Mouse (Mus musculus) CD4-positive, CD25-positive, alpha-beta regulatory T cell (primary cell): Measurements from ENCODE around the gene Zscan4e. TPM values are rescaled to one million over a fixed set of nuclear protein-coding genes. Genes with fewer than 3 reads are reported as not detected.

Source experiments
- polyA plus RNA-seq: library from polyadenylated mRNA; unstranded; fragments of 100-300 nt; shearing (Covaris generic); gene quantifications from one replicate; pipeline ENCODE4 v1.2.1, GENCODE M21; 2017

Zscan4e gene
- not detected for polyA plus RNA-seq

DNA sequence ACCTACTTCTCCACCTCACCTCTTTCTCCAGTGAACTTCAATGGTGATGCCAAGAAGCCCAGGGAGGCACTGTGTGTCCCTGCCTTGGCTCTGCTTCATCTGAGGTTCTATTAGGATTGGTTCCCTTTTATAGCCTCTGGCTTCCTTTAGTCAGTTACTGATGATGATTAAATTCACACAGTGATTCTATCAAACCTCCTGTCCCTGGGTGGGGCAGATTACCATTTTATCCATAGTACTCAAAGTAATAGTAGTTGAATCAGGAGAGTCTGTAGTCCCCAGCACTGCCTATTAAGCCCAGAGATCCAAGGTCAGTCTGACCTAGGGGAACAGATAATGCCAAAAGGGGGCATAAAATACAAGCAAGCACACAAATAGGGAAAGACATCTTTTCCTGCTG is at the start of gene Zscan4e:
Gene Zscan4e, minus strand, starts transcription at position 101 of the 400 bp plus-strand sequence.

Other genes starting within 250 kb of the Zscan4e start
- gene Zscan4-ps1, start 241.0 kb downstream of the Zscan4e start, polyA plus RNA-seq, result not detected
- gene Zscan4d, start 144.5 kb downstream of the Zscan4e start, polyA plus RNA-seq, result not detected
- gene Zscan4f, start 87.2 kb upstream of the Zscan4e start, polyA plus RNA-seq, result not detected
- gene Zscan4-ps2, start 203.6 kb upstream of the Zscan4e start, polyA plus RNA-seq, result not detected